In the genomic region with DNA sequence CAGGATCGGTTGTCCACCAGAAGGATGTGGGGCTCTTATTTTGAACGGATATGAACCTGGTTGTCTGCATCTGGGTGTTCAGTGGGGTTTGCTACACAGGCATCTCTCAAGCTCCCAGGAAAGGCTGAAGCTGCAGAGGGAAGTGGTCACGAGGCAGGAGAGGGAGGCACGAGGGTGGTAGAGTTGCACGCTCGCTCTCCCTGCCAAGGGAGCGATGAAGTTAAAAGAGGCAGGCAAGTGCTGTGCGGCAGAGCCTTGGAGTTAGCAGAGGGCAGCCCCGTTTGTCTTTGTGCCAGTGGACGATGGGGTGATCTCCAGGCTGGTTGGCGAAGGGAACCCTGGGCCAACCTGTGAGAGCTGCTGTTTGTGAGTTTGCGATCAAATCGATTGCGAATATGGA, we compare ENCODE assay signal across 10 mouse cellular contexts.
DNase-seq lines count a peak whose midpoint lies in the region; ATAC-seq lines count a peak whose summit lies in the region.
"Had no signal": no experiment of that assay in that cellular context is flagged by ENCODE, and none has a peak within 500 bp of the region (broad histone marks: within the 10 kb centered on the region; RNA-seq: fewer than 3 reads in every experiment).

No protein-coding gene starts in this region.

- WGBS in midbrain, embryonic 10.5 days = 48% methylated on average over 14 of the region's 14 CpGs
- WGBS in midbrain, embryonic 16.5 days = 45% methylated on average over 14 of the region's 14 CpGs

- no peaks in the 10 kb centered on the region for H3K36me3 ChIP-seq in midbrain, embryonic 10.5 days
- H3K36me3 ChIP-seq in midbrain, embryonic 16.5 days (ENCODE audit: control insufficient read depth, insufficient read depth, low read length) = no peaks in the 10 kb centered on the region

- peaks cover 8% of the 10 kb centered on the region for H3K9me3 ChIP-seq in midbrain, embryonic 10.5 days (replicated peaks)
- peaks cover 3% of the 10 kb centered on the region; the same call in 1 of the 2 replicates for H3K9me3 ChIP-seq in midbrain, embryonic 16.5 days (replicated peaks; ENCODE audit: control insufficient read depth, low read length, poor library complexity, severe bottlenecking)

- peak; percentile 36 to 49 for DNase-seq in cerebellum, postnatal 25 days
- no peak for DNase-seq in cerebellum, adult 11 months
- no peak for DNase-seq in midbrain, embryonic 10.5 days (ENCODE audit: low spot score)
- DNase-seq in kidney, adult 9 months = peak; percentile 62
- peak; percentile 9 for DNase-seq in right cerebral cortex, postnatal 14 days
- no peak for DNase-seq in urinary bladder, postnatal 36 days (ENCODE audit: low spot score in 2 of 2)
- DNase-seq in spleen, adult 12 weeks (ENCODE audit: low spot score) = no peak
- DNase-seq: heart, postnatal 10 days; lung, postnatal 14 days had no signal

- no peak overlapping the region for H3K4me2 ChIP-seq in midbrain, embryonic 16.5 days (ENCODE audit: low read length)

- H3K9ac ChIP-seq in midbrain, embryonic 16.5 days (ENCODE audit: low read depth, low read length) = no peak overlapping the region

- H3K4me1 ChIP-seq in midbrain, embryonic 10.5 days = peaks cover 8% of the 10 kb centered on the region
- H3K4me1 ChIP-seq in midbrain, embryonic 16.5 days (ENCODE audit: control insufficient read depth, insufficient read depth, low read length) = peaks cover 4% of the 10 kb centered on the region; the same call in 1 of the 2 replicates

- peak overlapping the region; percentile 42; the same call in 1 of the 2 replicates for H3K27ac ChIP-seq in midbrain, embryonic 10.5 days (replicated peaks)
- no peak overlapping the region for H3K27ac ChIP-seq in midbrain, embryonic 16.5 days (ENCODE audit: low read length)

- ATAC-seq in midbrain, embryonic 16.5 days = no peak

- H3K4me3 ChIP-seq in midbrain, embryonic 10.5 days = no peak overlapping the region
- H3K4me3 ChIP-seq in midbrain, embryonic 16.5 days (ENCODE audit: low read depth, low read length) = no peak overlapping the region

- H3K27me3 ChIP-seq in midbrain, embryonic 10.5 days (ENCODE audit: low read depth, poor library complexity, severe bottlenecking) = no peaks in the 10 kb centered on the region
- no peaks in the 10 kb centered on the region for H3K27me3 ChIP-seq in midbrain, embryonic 16.5 days (ENCODE audit: control insufficient read depth, insufficient read depth, low read depth, low read length)

Comparison
In these comparisons a context has a peak if more than half of its experiments do, and no peak if none do; other contexts are left out.
1. DNase-seq: peak in cerebellum, postnatal 25 days (2 of 2), kidney, adult 9 months (single experiment) and right cerebral cortex, postnatal 14 days (single experiment); none in cerebellum, adult 11 months (single experiment), midbrain, embryonic 10.5 days (single experiment), urinary bladder, postnatal 36 days (0 of 2) and spleen, adult 12 weeks (single experiment).